In genomic region chr15:60701273-60701672, GRCm38 (mm10) we compare ENCODE assay signal across 25 mouse cellular contexts.
DNase-seq lines count a peak whose midpoint lies in the region; ATAC-seq and TF ChIP-seq lines count a peak whose summit lies in the region.
"Had no signal": no experiment of that assay in that cellular context is flagged by ENCODE, and none has a peak within 500 bp of the region (broad histone marks: within the 10 kb centered on the region; RNA-seq: fewer than 3 reads in every experiment).

No protein-coding gene starts in this region.

- no peaks in the 10 kb centered on the region for H3K27me3 ChIP-seq in forebrain, embryonic 14.5 days (replicated peaks; ENCODE audit: control insufficient read depth, insufficient read depth, low read length)
- no peaks in the 10 kb centered on the region for H3K27me3 ChIP-seq in forebrain, embryonic 12.5 days
- no peaks in the 10 kb centered on the region for H3K27me3 ChIP-seq in lung, embryonic 14.5 days (ENCODE audit: insufficient read depth, low read length)
- H3K27me3 ChIP-seq: embryonic facial prominence, embryonic 15.5 days; forebrain, embryonic 15.5 days; intestine, embryonic 15.5 days; limb, embryonic 12.5 days; liver, embryonic 15.5 days had no signal

- H3K36me3 ChIP-seq in forebrain, embryonic 14.5 days (ENCODE audit: control insufficient read depth, insufficient read depth, low read length), result no peaks in the 10 kb centered on the region
- no peaks in the 10 kb centered on the region for H3K36me3 ChIP-seq in forebrain, embryonic 12.5 days (replicated peaks)
- H3K36me3 ChIP-seq in lung, embryonic 14.5 days (ENCODE audit: insufficient read depth), result no peaks in the 10 kb centered on the region
- H3K36me3 ChIP-seq: embryonic facial prominence, embryonic 15.5 days; forebrain, embryonic 15.5 days; intestine, embryonic 15.5 days; limb, embryonic 12.5 days; liver, embryonic 15.5 days had no signal

- H3K27ac ChIP-seq in forebrain, embryonic 14.5 days (ENCODE audit: low read depth, low read length), result no peak overlapping the region
- no peak overlapping the region for H3K27ac ChIP-seq in forebrain, embryonic 12.5 days
- H3K27ac ChIP-seq in lung, embryonic 14.5 days (ENCODE audit: low read depth), result no peak overlapping the region
- H3K27ac ChIP-seq: embryonic facial prominence, embryonic 15.5 days; forebrain, embryonic 15.5 days; intestine, embryonic 15.5 days; left cerebral cortex, adult 2 months; limb, embryonic 12.5 days; liver, embryonic 15.5 days had no signal

- H3K4me3 ChIP-seq in forebrain, embryonic 14.5 days (ENCODE audit: low read depth, low read length), result no peak overlapping the region
- no peak overlapping the region for H3K4me3 ChIP-seq in forebrain, embryonic 12.5 days (replicated peaks)
- no peak overlapping the region for H3K4me3 ChIP-seq in lung, embryonic 14.5 days (ENCODE audit: low read depth, low read length)
- H3K4me3 ChIP-seq: embryonic facial prominence, embryonic 15.5 days; forebrain, embryonic 15.5 days; intestine, embryonic 15.5 days; left cerebral cortex, adult 2 months; limb, embryonic 12.5 days; liver, embryonic 15.5 days had no signal

- H3K9me3 ChIP-seq in forebrain, embryonic 14.5 days (replicated peaks; ENCODE audit: control insufficient read depth, low read length), result no peaks in the 10 kb centered on the region
- H3K9me3 ChIP-seq in forebrain, embryonic 12.5 days, result no peaks in the 10 kb centered on the region
- H3K9me3 ChIP-seq in lung, embryonic 14.5 days (ENCODE audit: low read depth, low read length), result no peaks in the 10 kb centered on the region
- H3K9me3 ChIP-seq: embryonic facial prominence, embryonic 15.5 days; forebrain, embryonic 15.5 days; intestine, embryonic 15.5 days; limb, embryonic 12.5 days; liver, embryonic 15.5 days had no signal

- no peak overlapping the region for H3K9ac ChIP-seq in forebrain, embryonic 14.5 days (ENCODE audit: low read length)
- H3K9ac ChIP-seq in forebrain, embryonic 12.5 days, result no peak overlapping the region
- H3K9ac ChIP-seq in lung, embryonic 14.5 days, result no peak overlapping the region
- H3K9ac ChIP-seq: embryonic facial prominence, embryonic 15.5 days; forebrain, embryonic 15.5 days; intestine, embryonic 15.5 days; limb, embryonic 12.5 days; liver, embryonic 15.5 days had no signal

- H3K4me2 ChIP-seq in forebrain, embryonic 14.5 days (ENCODE audit: low read length), result no peak overlapping the region
- no peak overlapping the region for H3K4me2 ChIP-seq in forebrain, embryonic 12.5 days
- H3K4me2 ChIP-seq in lung, embryonic 14.5 days, result no peak overlapping the region
- H3K4me2 ChIP-seq: embryonic facial prominence, embryonic 15.5 days; forebrain, embryonic 15.5 days; intestine, embryonic 15.5 days; limb, embryonic 12.5 days; liver, embryonic 15.5 days had no signal

- H3K4me1 ChIP-seq in forebrain, embryonic 14.5 days (ENCODE audit: control insufficient read depth, insufficient read depth, low read length), result no peaks in the 10 kb centered on the region
- H3K4me1 ChIP-seq in forebrain, embryonic 12.5 days, result peaks cover 14% of the 10 kb centered on the region
- 0 out of 2 replicates have a peak, but pooled peaks cover 5% of the 10 kb centered on the region for H3K4me1 ChIP-seq in lung, embryonic 14.5 days (ENCODE audit: insufficient read depth)
- H3K4me1 ChIP-seq: embryonic facial prominence, embryonic 15.5 days; forebrain, embryonic 15.5 days; intestine, embryonic 15.5 days; liver, embryonic 15.5 days had no signal

- ATAC-seq in forebrain, embryonic 14.5 days, result no peak
- no peak for ATAC-seq in forebrain, embryonic 12.5 days (ENCODE audit: low FRiP score)
- ATAC-seq in lung, embryonic 14.5 days (ENCODE audit: insufficient read depth), result peak; percentile 44; the same call in 1 of the 2 replicates
- ATAC-seq: forebrain, embryonic 15.5 days; hindbrain, embryonic 16.5 days; intestine, embryonic 15.5 days had no signal

- no peak for TF ChIP-seq CTCF in lung, embryonic 14.5 days (IDR thresholded peaks at IDR 0.05; ENCODE audit: low read depth)

- peak; percentile 5 for DNase-seq in forebrain, embryonic 14.5 days (ENCODE audit: low spot score)
- peak; percentile 35 for DNase-seq in lung, embryonic 14.5 days
- DNase-seq in lung, postnatal 10 days, result no peak
- peak; percentile 58 for DNase-seq in retina, postnatal 1 day
- no peak for DNase-seq in retina, embryonic 14.5 days (ENCODE audit: low spot score)
- peak; percentile 40 for DNase-seq in mesoderm, embryonic 11.5 days (ENCODE audit: low read depth, low spot score)
- no peak for DNase-seq in right cerebral cortex, postnatal 14 days
- DNase-seq: adrenal gland, postnatal 36 days; cerebellum, adult 8-10 months; cerebellum, postnatal 25 days; gastrocnemius, postnatal 10 days; heart, postnatal 14 days; kidney, adult 8-10 months; kidney, postnatal 10 days; lung, postnatal 14 days; midbrain, embryonic 14.5 days; thymus, postnatal 4 days had no signal

Comparison
In these comparisons a context has a peak if more than half of its experiments do, and no peak if none do; other contexts are left out.
1. DNase-seq: peak in forebrain, embryonic 14.5 days (single experiment), lung, embryonic 14.5 days (single experiment), retina, postnatal 1 day (single experiment) and mesoderm, embryonic 11.5 days (single experiment); none in lung, postnatal 10 days (single experiment), retina, embryonic 14.5 days (single experiment) and right cerebral cortex, postnatal 14 days (single experiment).